Mouse (Mus musculus) CH12.LX (cell line): Measurements from ENCODE around the gene 9330182L06Rik.

Source experiments
- BHLHE40 ChIP-seq: IDR thresholded peaks from 2 replicates; pipeline ENCODE4 v1.6.1; 2011; ENCODE audit warnings: mild to moderate bottlenecking, low read depth, low read length, improper control_type of control experiment
- MAX ChIP-seq: IDR thresholded peaks from 2 replicates; pipeline ENCODE4 v1.6.1; 2011; ENCODE audit warnings: low read length, improper control_type of control experiment

- TF ChIP-seq MAX, result no peak
- TF ChIP-seq BHLHE40, result no peak
Observed at GRCm38 (mm10) chr5:9495456-9495855, 229.5 kb downstream of the 9330182L06Rik start.
